Mouse (Mus musculus): ENCODE measurements around the gene Defb21. TPM values are rescaled to one million over a fixed set of nuclear protein-coding genes. Genes with fewer than 3 reads are reported as not detected.

Defb21 gene
- polyA plus RNA-seq, 1 experiment from 2014 or later: not detected

GRCm38 (mm10) chr2:152573484-152573883 is 940 bp downstream of the Defb21 start:
- Histone ChIP-seq H3K36me3 (no peaks in the 10 kb centered on the region), H3K4me1 (replicated peaks) (no peaks in the 10 kb centered on the region; the same call in 1 of the 2 replicates), H3K27ac (no peak overlapping the region), H3K27me3 (ENCODE audit: insufficient read depth, poor library complexity, severe bottlenecking) (no peaks in the 10 kb centered on the region), H3K9me3 (no peaks in the 10 kb centered on the region), H3K4me3 (no peak overlapping the region)
- 89% methylated on average over 8 of the region's 8 CpGs for WGBS
- DNase-seq (ENCODE audit: low spot score): no peak

- WGBS: 72% methylated on average over 7 of the region's 7 CpGs
- DNase-seq (ENCODE audit: low spot score): no peak
- H3K27me3 ChIP-seq (ENCODE audit: insufficient read depth, poor library complexity, severe bottlenecking): no peaks in the 10 kb centered on the region
- H3K9me3 ChIP-seq: no peaks in the 10 kb centered on the region
- peaks cover 2% of the 10 kb centered on the region; the same call in 1 of the 2 replicates for H3K4me1 ChIP-seq (replicated peaks)
- H3K27ac ChIP-seq: no peak within 1 kb of the TSS
- H3K36me3 ChIP-seq: no peaks in the 10 kb centered on the region
- no peak within 1 kb of the TSS for H3K4me3 ChIP-seq
These were observed 7.6 kb downstream of the Defb21 start, which contains the start of gene Defb19 for GRCm38 (mm10) chr2:152580107-152580506. TSS of gene Defb19 (minus strand) at chr2:152580312.

- peaks cover 2% of the 10 kb centered on the region; the same call in 1 of the 2 replicates for H3K4me1 ChIP-seq (replicated peaks)
- H3K27ac ChIP-seq: no peak overlapping the region
- no peaks in the 10 kb centered on the region for H3K27me3 ChIP-seq (ENCODE audit: insufficient read depth, poor library complexity, severe bottlenecking)
- H3K36me3 ChIP-seq: no peaks in the 10 kb centered on the region
- DNase-seq (ENCODE audit: low spot score): no peak
- no peaks in the 10 kb centered on the region for H3K9me3 ChIP-seq
- H3K4me3 ChIP-seq: no peak overlapping the region
- WGBS: 91% methylated on average over 11 of the region's 11 CpGs
These were observed 8.1 kb downstream of the Defb21 start for GRCm38 (mm10) chr2:152580612-152581011.

GRCm38 (mm10) chr2:152586926-152587560 is 14.5 kb downstream of the Defb21 start:
- no peaks in the 10 kb centered on the region for H3K27me3 ChIP-seq (ENCODE audit: insufficient read depth, poor library complexity, severe bottlenecking)
- no peak overlapping the region for H3K27ac ChIP-seq
- DNase-seq (ENCODE audit: low spot score): peak; percentile 18
- H3K36me3 ChIP-seq: no peaks in the 10 kb centered on the region
- no peaks in the 10 kb centered on the region for H3K9me3 ChIP-seq
- no peak overlapping the region for H3K4me3 ChIP-seq
- 78% methylated on average over 4 of the region's 4 CpGs for WGBS
- no peaks in the 10 kb centered on the region for H3K4me1 ChIP-seq (replicated peaks)

GRCm38 (mm10) chr2:152588450-152588849 is 15.9 kb downstream of the Defb21 start:
- Histone ChIP-seq H3K27ac (no peak overlapping the region), H3K27me3 (ENCODE audit: insufficient read depth, poor library complexity, severe bottlenecking) (no peaks in the 10 kb centered on the region), H3K9me3 (no peaks in the 10 kb centered on the region), H3K4me3 (no peak overlapping the region), H3K4me1 (replicated peaks) (no peaks in the 10 kb centered on the region), H3K36me3 (no peaks in the 10 kb centered on the region)
- DNase-seq (ENCODE audit: low spot score): no peak
- 61% methylated on average over 2 of the region's 2 CpGs for WGBS

GRCm38 (mm10) chr2:152589021-152589420 is 16.5 kb downstream of the Defb21 start:
- no peaks in the 10 kb centered on the region for H3K4me1 ChIP-seq (replicated peaks)
- WGBS: 49% methylated on average over 6 of the region's 6 CpGs
- no peaks in the 10 kb centered on the region for H3K27me3 ChIP-seq (ENCODE audit: insufficient read depth, poor library complexity, severe bottlenecking)
- no peak for DNase-seq (ENCODE audit: low spot score)
- H3K27ac ChIP-seq: no peak overlapping the region
- no peak overlapping the region for H3K4me3 ChIP-seq
- H3K36me3 ChIP-seq: no peaks in the 10 kb centered on the region
- H3K9me3 ChIP-seq: no peaks in the 10 kb centered on the region

- H3K4me3 ChIP-seq: no peak within 1 kb of the TSS
- no peaks in the 10 kb centered on the region for H3K9me3 ChIP-seq
- no peak within 1 kb of the TSS for H3K27ac ChIP-seq
- DNase-seq (ENCODE audit: low spot score): no peak
- WGBS: 71% methylated on average over 7 of the region's 7 CpGs
- H3K36me3 ChIP-seq: no peaks in the 10 kb centered on the region
- no peaks in the 10 kb centered on the region for H3K27me3 ChIP-seq (ENCODE audit: insufficient read depth, poor library complexity, severe bottlenecking)
- H3K4me1 ChIP-seq (replicated peaks): no peaks in the 10 kb centered on the region
These were observed 26.8 kb downstream of the Defb21 start, which contains the start of gene Defb45 for GRCm38 (mm10) chr2:152599299-152599698. TSS of gene Defb45 (minus strand) at chr2:152599399.

- Histone ChIP-seq H3K9me3 (no peaks in the 10 kb centered on the region), H3K36me3 (no peaks in the 10 kb centered on the region), H3K4me1 (replicated peaks) (no peaks in the 10 kb centered on the region), H3K27ac (no peak overlapping the region), H3K27me3 (ENCODE audit: insufficient read depth, poor library complexity, severe bottlenecking) (no peaks in the 10 kb centered on the region), H3K4me3 (no peak overlapping the region)
- no peak for DNase-seq (ENCODE audit: low spot score)
- 90% methylated on average over 6 of the region's 6 CpGs for WGBS
These were observed 27.5 kb downstream of the Defb21 start for GRCm38 (mm10) chr2:152600076-152600475.

- H3K27me3 ChIP-seq (ENCODE audit: insufficient read depth, poor library complexity, severe bottlenecking): no peaks in the 10 kb centered on the region
- no peak for DNase-seq (ENCODE audit: low spot score)
- no peaks in the 10 kb centered on the region for H3K4me1 ChIP-seq (replicated peaks)
- 75% methylated on average over 4 of the region's 4 CpGs for WGBS
- no peak overlapping the region for H3K4me3 ChIP-seq
- no peaks in the 10 kb centered on the region for H3K36me3 ChIP-seq
- no peak overlapping the region for H3K27ac ChIP-seq
- no peaks in the 10 kb centered on the region for H3K9me3 ChIP-seq
These were observed 28.9 kb downstream of the Defb21 start for GRCm38 (mm10) chr2:152601275-152601960.

- Histone ChIP-seq H3K9me3 (0 out of 2 replicates have a peak, but pooled peaks cover 3% of the 10 kb centered on the region), H3K4me3 (no peak within 1 kb of the TSS), H3K36me3 (no peaks in the 10 kb centered on the region), H3K27ac (no peak within 1 kb of the TSS), H3K27me3 (ENCODE audit: insufficient read depth, poor library complexity, severe bottlenecking) (no peaks in the 10 kb centered on the region), H3K4me1 (replicated peaks) (no peaks in the 10 kb centered on the region)
- peak; percentile 26 for DNase-seq (ENCODE audit: low spot score)
- 85% methylated on average over 15 of the region's 15 CpGs for WGBS
These were observed 31.5 kb downstream of the Defb21 start, which contains the start of gene Defb36 for GRCm38 (mm10) chr2:152604057-152604456. TSS of gene Defb36 (plus strand) at chr2:152604327.

GRCm38 (mm10) chr2:152607746-152608145 is 35.2 kb downstream of the Defb21 start:
- H3K27ac ChIP-seq: no peak overlapping the region
- H3K9me3 ChIP-seq: 0 out of 2 replicates have a peak, but pooled peaks cover 3% of the 10 kb centered on the region
- peaks cover 10% of the 10 kb centered on the region for H3K4me1 ChIP-seq (replicated peaks)
- H3K4me3 ChIP-seq: no peak overlapping the region
- no peaks in the 10 kb centered on the region for H3K36me3 ChIP-seq
- H3K27me3 ChIP-seq (ENCODE audit: insufficient read depth, poor library complexity, severe bottlenecking): no peaks in the 10 kb centered on the region
- 77% methylated on average over 6 of the region's 6 CpGs for WGBS
- no peak for DNase-seq (ENCODE audit: low spot score)

GRCm38 (mm10) chr2:152608719-152609118 is 36.2 kb downstream of the Defb21 start:
- Histone ChIP-seq H3K9me3 (0 out of 2 replicates have a peak, but pooled peaks cover 3% of the 10 kb centered on the region), H3K27ac (no peak overlapping the region), H3K4me1 (replicated peaks) (peaks cover 10% of the 10 kb centered on the region), H3K4me3 (no peak overlapping the region), H3K27me3 (ENCODE audit: insufficient read depth, poor library complexity, severe bottlenecking) (no peaks in the 10 kb centered on the region), H3K36me3 (no peaks in the 10 kb centered on the region)
- no peak for DNase-seq (ENCODE audit: low spot score)
- 100% methylated on average over 1 of the region's 1 CpGs for WGBS

GRCm38 (mm10) chr2:152612193-152612592 is 39.6 kb downstream of the Defb21 start:
- peak; percentile 24 for DNase-seq (ENCODE audit: low spot score)
- H3K27me3 ChIP-seq (ENCODE audit: insufficient read depth, poor library complexity, severe bottlenecking): no peaks in the 10 kb centered on the region
- H3K27ac ChIP-seq: no peak overlapping the region
- 34% methylated on average over 7 of the region's 8 CpGs for WGBS
- H3K36me3 ChIP-seq: no peaks in the 10 kb centered on the region
- H3K4me1 ChIP-seq (replicated peaks): peaks cover 10% of the 10 kb centered on the region
- H3K9me3 ChIP-seq: 0 out of 2 replicates have a peak, but pooled peaks cover 3% of the 10 kb centered on the region
- no peak overlapping the region for H3K4me3 ChIP-seq
